Mouse (Mus musculus): ENCODE measurements around the gene Tdrd9.
A peak's percentile ranks its signal among the peaks of the same experiment; 100 is the strongest.

The Tdrd9 gene

GRCm38 (mm10) chr12:111963339-111963738 is 8.0 kb upstream of the Tdrd9 start:
- DNase-seq (ENCODE audit: low read depth), result no peak

- DNase-seq (ENCODE audit: low read depth), result peak; percentile 97
Measured at GRCm38 (mm10) chr12:111966683-111967173, 4.6 kb upstream of the Tdrd9 start, which contains the start of gene Atp5mpl. Gene Atp5mpl (minus strand): TSS chr12:111966977.

- no peak for DNase-seq (ENCODE audit: low read depth)
Measured at GRCm38 (mm10) chr12:111970085-111970484, 1.3 kb upstream of the Tdrd9 start.

GRCm38 (mm10) chr12:111972504-111972903 is 1.1 kb downstream of the Tdrd9 start:
- DNase-seq (ENCODE audit: low read depth), result no peak

- DNase-seq (ENCODE audit: low read depth), result no peak
Measured at GRCm38 (mm10) chr12:111974578-111974977, 3.2 kb downstream of the Tdrd9 start.

GRCm38 (mm10) chr12:111977138-111977537 is 5.8 kb downstream of the Tdrd9 start:
- no peak for DNase-seq (ENCODE audit: low read depth)

- DNase-seq (ENCODE audit: low read depth), result no peak
Measured at GRCm38 (mm10) chr12:111978274-111978673, 6.9 kb downstream of the Tdrd9 start.

- no peak for DNase-seq (ENCODE audit: low read depth)
Measured at GRCm38 (mm10) chr12:111980887-111981367, 9.6 kb downstream of the Tdrd9 start, which contains the start of gene Rd3l. Gene Rd3l (minus strand): TSS chr12:111981317.

- DNase-seq (ENCODE audit: low read depth), result no peak
Measured at GRCm38 (mm10) chr12:111981831-111982230, 10.5 kb downstream of the Tdrd9 start.

GRCm38 (mm10) chr12:111983165-111983564 is 11.8 kb downstream of the Tdrd9 start:
- DNase-seq (ENCODE audit: low read depth), result no peak

GRCm38 (mm10) chr12:111986756-111987155 is 15.4 kb downstream of the Tdrd9 start:
- DNase-seq (ENCODE audit: low read depth), result no peak

- DNase-seq (ENCODE audit: low read depth), result no peak
Measured at GRCm38 (mm10) chr12:111992626-111993025, 21.3 kb downstream of the Tdrd9 start.

- DNase-seq (ENCODE audit: low read depth), result no peak
Measured at GRCm38 (mm10) chr12:111995161-111995560, 23.8 kb downstream of the Tdrd9 start.

- no peak for DNase-seq (ENCODE audit: low read depth)
Measured at GRCm38 (mm10) chr12:111999735-112000134, 28.4 kb downstream of the Tdrd9 start.

- peak; percentile 57 for DNase-seq (ENCODE audit: low read depth)
Measured at GRCm38 (mm10) chr12:112001223-112001622, 29.9 kb downstream of the Tdrd9 start.

GRCm38 (mm10) chr12:112012511-112013270 is 41.3 kb downstream of the Tdrd9 start:
- DNase-seq (ENCODE audit: low read depth), result no peak

- DNase-seq (ENCODE audit: low read depth), result no peak
Measured at GRCm38 (mm10) chr12:112013271-112013801, 42.0 kb downstream of the Tdrd9 start.

- DNase-seq (ENCODE audit: low read depth), result no peak
Measured at GRCm38 (mm10) chr12:112016346-112016745, 45.0 kb downstream of the Tdrd9 start.

GRCm38 (mm10) chr12:112023306-112023705 is 51.9 kb downstream of the Tdrd9 start:
- DNase-seq (ENCODE audit: low read depth), result no peak

GRCm38 (mm10) chr12:112024581-112025310 is 53.4 kb downstream of the Tdrd9 start:
- no peak for DNase-seq (ENCODE audit: low read depth)

GRCm38 (mm10) chr12:112025457-112025856 is 54.1 kb downstream of the Tdrd9 start:
- no peak for DNase-seq (ENCODE audit: low read depth)

GRCm38 (mm10) chr12:112025907-112026645 is 54.7 kb downstream of the Tdrd9 start:
- no peak for DNase-seq (ENCODE audit: low read depth)
